Mouse (Mus musculus): ENCODE measurements around the gene Igf2bp1.

- TF ChIP-seq POLR2A (IDR thresholded peaks at IDR 0.05; ENCODE audit: low read depth, low read length) (no peak), CTCF (IDR thresholded peaks at IDR 0.05; ENCODE audit: borderline replicate concordance, insufficient read depth, low read length) (no peak)
These were observed 1.6 kb downstream of the Igf2bp1 start for GRCm38 (mm10) chr11:96003969-96004792.
